Mouse (Mus musculus) E14TG2a.4 (cell line): ENCODE measurements at regions not wholly inside any gene's neighbourhood (a gene's known extent, or its start where the extent isn't known, plus 50 kb on each side); places are given as distances from the start of the nearest gene placed in this dataset.

ENCODE experiments used
- CTCF ChIP-seq: conservative IDR thresholded peaks from 2 replicates; pipeline ENCODE4 v1.5.1; 2014; ENCODE audit warnings: low read length
- NANOG ChIP-seq: IDR thresholded peaks from 2 replicates; pipeline ENCODE4 v1.6.1; 2014; ENCODE audit warnings: borderline replicate concordance, low read length, mixed read lengths
- POU5F1 ChIP-seq: IDR thresholded peaks from 2 replicates; pipeline ENCODE4 v1.6.1; 2014; ENCODE audit warnings: low read length, borderline replicate concordance

DNA sequence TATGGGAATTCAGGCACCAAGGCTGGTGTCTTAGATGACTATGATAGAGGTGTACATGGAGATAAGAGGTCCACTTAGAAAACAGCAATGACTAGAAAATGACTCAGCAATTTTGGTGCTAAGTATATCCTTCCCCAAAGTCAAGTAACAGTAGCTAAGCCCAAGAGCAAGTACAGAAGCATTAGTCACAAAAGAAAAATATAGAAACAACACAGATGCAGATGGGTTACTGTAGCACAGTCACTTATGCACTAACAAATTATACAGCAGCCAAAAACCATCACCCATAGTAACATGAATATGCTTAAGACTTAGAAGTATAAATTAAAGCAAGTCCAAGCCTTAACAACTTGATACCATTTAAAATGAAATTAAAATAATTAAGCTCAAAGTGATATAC, 378.5 kb upstream of the Meis2 start:
- no peak for TF ChIP-seq CTCF
- no peak for TF ChIP-seq POU5F1
- TF ChIP-seq NANOG = no peak
